Mouse (Mus musculus): Measurements from ENCODE around the gene Olfr1026.

Olfr1026 gene

GRCm38 (mm10) chr2:85921258-85921657 lies at the start of gene Olfr1026:
Olfr1026 (plus strand) TSS chr2:85921558.
- no peak for DNase-seq (ENCODE audit: low read depth, low spot score)

DNA sequence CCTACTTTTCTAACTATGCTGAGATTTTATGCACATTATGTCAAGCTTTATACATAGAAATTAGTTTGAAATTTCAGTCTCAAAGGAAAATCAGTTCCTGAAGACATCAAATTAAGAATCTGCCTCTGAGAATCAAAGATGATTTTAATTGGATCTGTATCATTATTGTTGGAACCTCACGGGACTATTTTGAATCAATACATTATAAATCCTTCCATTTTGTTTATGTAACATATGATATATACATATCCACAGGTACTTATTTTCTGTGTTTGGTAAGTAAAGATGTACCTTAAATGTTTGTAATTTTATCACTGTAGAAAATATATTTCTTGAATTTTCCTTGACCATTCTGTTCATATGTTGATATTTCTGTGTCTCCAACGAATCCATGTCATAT lies 36.0 kb upstream of the Olfr1026 start, which contains the start of gene Olfr1023:
Olfr1023 (plus strand) TSS at position 301 of the 400 bp plus-strand sequence.
- DNase-seq (ENCODE audit: low read depth, low spot score), result no peak

GRCm38 (mm10) chr2:85904952-85905351 lies 16.4 kb upstream of the Olfr1026 start, which contains the start of gene Olfr1024:
Olfr1024 (minus strand) TSS chr2:85905052.
- DNase-seq (ENCODE audit: low read depth, low spot score), result no peak

DNA sequence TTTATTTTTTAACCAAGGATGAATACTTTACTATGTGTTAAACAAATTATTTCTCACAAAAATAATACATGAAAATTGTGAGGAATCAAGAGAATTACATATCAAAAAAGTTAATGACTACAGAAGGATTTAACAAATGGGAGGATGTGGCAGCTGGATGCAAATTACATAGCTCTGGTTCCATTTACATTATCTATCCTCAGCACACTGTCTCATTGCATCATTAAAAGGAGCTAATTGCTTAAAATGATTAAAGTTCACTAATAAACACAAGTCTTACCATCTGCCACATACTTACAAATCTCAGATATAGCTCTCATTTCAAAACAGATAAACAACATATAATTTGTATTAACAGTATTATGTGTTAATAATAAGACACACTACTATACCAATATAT lies 8.2 kb upstream of the Olfr1026 start:
- DNase-seq (ENCODE audit: low read depth, low spot score), result no peak

DNA sequence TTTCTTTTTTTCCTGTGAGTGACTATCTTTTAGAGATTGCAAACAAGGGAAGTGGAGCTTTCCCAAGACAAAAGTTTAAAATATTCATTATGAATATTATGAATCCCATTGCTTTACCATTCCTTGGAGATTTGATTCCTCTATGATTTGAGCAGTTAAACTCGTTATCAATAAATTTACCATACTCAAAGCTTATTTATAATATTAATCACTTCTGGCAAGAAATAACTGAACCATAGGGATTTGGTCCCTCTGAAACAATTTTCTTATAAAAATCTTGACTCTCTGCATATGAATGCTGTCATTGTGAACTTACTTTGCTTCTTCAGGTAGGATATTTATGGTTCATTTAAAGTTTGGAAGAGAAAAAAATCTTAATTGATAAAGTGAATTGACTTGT lies 6.5 kb upstream of the Olfr1026 start, which contains the start of gene Olfr1025-ps1:
Olfr1025-ps1 (plus strand) TSS at position 301 of the 400 bp plus-strand sequence.
- no peak for DNase-seq (ENCODE audit: low read depth, low spot score)

- DNase-seq (ENCODE audit: low read depth, low spot score), result no peak
Measured at GRCm38 (mm10) chr2:85950137-85950536, 28.8 kb downstream of the Olfr1026 start, which contains the start of gene Olfr1028. Olfr1028 (plus strand) TSS chr2:85950437.

GRCm38 (mm10) chr2:85973595-85973994 lies 52.2 kb downstream of the Olfr1026 start, which contains the start of gene Olfr1029:
Olfr1029 (plus strand) TSS chr2:85973895.
- DNase-seq (ENCODE audit: low read depth, low spot score), result no peak

All from ES-CJ7 (cell line).